Mouse (Mus musculus): ENCODE measurements around the gene Mrtfa.
A peak's percentile ranks its signal among the peaks of the same experiment; 100 is the strongest.

Gene Mrtfa

DNA sequence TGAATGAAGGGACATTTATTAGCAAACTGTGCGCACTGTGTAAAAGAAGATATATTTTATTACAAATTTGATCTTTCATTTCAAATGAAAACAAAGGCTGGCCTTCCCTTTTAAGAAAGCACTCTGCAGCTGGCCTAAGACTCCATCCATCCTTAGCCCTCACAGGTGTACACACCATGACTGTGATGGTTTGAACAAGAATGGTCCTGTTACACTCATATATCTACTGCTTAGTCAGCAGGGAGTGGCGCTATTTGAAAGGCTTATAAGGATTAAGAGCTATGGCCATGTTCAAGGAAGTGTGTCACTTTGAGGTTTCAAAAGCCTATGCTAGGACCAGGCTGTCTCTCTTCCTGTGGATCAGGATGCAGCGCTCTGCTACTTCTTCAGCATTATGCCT is 122.8 kb downstream of the Mrtfa start:
- ATAC-seq (ENCODE audit: low TSS enrichment) = no peak

DNA sequence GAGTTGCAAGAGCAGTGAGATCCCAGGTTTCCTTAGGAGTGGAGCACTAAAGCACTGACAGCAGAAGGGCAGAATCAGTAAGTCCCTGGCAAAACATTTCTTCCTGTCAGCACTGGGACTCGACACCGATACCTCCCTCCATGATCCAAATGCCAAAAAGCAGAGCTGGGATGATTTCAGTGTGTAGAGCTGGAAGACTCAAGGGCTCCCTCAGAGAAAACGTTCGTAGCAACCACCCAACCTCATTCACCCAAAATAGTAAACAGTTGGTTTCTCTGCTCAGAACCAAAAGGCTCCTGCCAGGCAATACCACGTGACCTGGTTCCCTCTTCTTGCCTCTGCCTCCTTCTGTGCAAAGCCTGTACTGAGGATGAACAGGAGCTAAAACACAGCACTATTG is 123.6 kb downstream of the Mrtfa start:
- peak; percentile 59; the same call in 1 of the 2 replicates for ATAC-seq (ENCODE audit: low TSS enrichment)

DNA sequence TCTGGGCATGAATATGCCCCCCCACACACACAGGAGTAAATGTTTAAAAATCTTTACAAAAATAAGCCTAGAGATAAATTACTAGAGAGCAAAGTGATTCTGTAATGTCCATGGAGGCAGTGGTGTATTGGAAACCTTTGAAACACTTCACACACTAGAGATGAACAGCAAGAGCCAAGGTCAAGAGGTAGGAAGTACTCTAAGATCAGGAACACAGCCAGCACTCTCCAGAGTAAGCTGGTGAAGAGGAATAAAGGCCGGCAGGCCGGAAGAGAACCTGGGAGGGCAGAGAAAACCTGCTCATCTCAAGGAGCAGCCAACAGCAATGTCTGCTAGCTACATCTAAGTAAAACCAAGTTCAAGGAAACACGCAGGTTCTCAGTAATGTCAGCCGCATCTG is 125.9 kb downstream of the Mrtfa start:
- ATAC-seq (ENCODE audit: low TSS enrichment) = no peak

DNA sequence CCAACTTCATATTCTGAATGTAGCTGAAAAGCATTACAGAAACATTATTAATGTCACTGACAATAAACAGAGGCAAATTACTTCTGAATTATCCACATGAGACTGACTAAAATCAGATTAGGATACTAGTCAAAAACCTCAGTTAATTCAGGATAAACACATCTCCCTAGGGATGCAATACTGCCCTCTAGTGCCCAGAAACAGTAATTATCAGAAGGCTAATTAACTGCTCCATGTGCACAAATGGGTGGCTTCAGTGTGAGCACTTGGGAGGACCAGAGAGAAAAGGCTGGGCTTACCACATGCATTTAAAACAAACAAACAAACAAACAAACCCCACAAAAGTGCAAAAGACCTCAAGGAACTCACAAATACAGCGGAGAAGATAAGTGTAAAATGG is 126.4 kb downstream of the Mrtfa start:
- ATAC-seq (ENCODE audit: low TSS enrichment) = no peak

DNA sequence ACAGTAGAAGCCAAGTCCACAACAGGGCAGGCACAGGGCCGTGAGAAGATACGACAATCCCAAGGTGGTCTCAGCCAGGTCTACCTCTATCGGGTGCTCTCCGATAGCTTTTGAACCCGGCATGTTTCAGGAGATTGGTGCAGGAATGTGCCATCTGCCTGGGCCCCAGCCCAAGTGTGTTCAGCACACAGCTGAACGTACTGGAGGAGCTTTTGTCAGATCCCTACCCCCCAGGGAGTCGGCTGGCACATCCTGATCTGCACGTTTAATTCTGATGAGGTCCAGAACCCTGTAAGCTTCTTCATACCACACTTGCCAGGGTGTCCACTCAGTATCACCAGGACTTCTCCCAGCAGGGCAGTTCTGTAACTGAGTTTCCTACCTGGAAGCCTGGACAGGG is 127.9 kb downstream of the Mrtfa start:
- ATAC-seq (ENCODE audit: low TSS enrichment) = peak; percentile 28; the same call in 1 of the 2 replicates

DNA sequence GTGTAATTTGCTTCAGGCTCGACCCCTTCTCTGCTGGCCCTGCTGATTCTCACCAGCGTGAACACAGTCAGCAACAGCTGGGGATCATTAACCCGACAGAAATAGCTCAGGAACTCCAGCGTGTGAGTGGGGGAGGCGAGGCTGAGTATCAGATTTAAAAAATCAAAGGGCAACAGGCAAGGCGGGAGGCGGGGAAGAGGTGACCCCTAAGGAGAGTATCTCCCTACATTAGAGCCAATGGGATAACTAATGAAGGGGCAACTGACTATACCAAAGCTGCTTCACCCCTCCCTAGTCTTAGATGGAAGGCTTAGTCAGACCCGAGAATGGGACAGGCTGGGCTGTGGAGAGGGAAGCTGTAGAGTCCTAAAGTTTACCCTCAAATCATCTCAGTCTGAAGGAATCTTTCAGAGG is 128.4 kb downstream of the Mrtfa start:
- no peak for ATAC-seq (ENCODE audit: low TSS enrichment)

DNA sequence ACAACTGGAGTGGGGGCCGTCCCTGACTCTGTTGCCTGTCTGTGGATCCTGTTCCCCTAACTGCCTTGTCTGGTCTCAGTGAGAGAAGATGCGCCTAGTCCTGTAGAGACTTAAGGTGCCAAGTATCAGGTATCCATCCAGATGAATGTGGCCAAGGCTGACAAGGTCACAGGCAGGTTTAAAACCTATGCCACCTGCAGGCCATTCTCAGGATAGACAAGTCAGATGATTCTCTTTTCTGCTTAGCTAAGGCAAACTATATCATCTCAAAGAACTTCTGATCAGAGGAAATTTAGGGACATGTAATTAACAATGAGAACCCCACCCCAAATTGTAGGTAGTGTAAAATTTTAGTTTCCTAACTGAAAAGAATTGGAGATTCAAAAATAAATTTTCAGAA is 129.6 kb downstream of the Mrtfa start:
- ATAC-seq (ENCODE audit: low TSS enrichment) = no peak

DNA sequence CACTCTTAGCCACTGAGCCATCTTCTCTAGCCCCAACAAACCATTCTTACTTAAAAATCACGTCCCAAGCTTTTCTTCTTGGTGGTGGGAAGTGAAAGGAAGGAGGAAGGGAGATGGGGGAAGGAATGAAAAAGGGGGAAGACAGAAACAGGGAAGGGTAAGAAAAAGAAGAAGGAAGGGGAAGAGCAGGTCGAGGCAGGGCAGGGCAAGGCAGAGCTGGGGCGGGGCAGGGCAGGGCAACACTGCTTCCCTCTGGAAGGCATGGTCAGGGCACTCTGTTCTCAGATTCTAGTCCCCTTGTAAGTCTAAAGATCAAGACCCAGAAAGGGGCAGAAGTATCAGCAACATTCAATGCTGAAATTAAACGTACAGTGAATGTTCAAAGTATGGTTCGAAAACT is 132.8 kb downstream of the Mrtfa start:
- ATAC-seq (ENCODE audit: low TSS enrichment) = no peak

DNA sequence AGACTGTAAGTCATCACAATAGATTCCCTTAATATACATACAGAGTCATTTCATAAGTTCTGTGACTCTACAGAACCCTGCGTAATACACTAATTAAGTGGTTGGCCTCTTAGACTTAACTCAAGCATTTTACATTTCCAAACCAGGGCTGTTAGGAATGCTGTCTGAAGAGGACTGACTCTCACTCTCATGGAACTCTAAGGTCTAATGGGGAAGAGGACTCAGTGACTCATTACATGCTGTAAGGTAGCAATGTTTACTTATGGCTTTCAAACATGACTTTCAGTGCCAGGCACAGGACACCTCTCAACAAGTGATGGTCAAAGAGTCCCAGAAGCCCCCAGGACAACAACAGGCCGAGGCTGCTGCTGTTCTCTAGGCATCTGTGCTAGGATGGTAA is 135.1 kb downstream of the Mrtfa start:
- no peak for ATAC-seq (ENCODE audit: low TSS enrichment)

DNA sequence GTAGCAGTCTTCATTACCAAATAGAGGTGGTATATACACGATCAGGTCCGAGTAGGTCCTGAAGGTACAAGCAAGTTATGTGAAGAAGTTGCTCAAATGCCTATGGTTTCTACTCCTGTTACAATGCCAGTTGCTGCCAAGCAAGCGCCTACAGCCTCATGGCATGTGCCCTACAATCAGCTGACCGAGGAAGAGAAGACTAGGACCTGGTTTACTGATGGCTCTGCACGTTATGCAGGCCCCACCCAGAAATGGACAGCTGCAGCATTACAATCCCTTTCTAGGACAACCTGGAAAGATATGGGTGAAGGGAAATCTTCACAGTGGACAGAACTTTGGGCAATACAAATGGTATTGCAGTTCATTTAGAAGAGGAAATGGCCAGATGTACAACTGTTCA is 138.1 kb downstream of the Mrtfa start:
- no peak for ATAC-seq (ENCODE audit: low TSS enrichment)

DNA sequence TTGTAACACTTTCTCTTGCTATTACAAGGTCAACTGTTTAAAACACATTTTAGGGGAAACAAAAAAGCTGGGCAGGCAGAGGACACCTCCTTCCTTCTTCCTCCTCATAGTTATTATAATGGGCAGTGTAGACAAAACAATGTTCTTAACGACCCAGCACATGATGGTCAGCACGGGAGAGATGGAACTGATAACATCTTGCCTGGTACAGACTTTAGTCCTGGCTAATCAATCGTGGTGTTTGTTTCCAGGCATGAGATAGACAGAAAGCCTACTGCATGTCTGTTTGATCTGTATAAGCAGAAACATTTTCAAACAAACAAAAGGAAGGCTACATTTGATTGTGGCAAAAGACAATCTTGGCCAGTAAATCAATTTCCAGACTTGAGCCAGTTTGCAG is 140.1 kb downstream of the Mrtfa start:
- no peak for ATAC-seq (ENCODE audit: low TSS enrichment)

DNA sequence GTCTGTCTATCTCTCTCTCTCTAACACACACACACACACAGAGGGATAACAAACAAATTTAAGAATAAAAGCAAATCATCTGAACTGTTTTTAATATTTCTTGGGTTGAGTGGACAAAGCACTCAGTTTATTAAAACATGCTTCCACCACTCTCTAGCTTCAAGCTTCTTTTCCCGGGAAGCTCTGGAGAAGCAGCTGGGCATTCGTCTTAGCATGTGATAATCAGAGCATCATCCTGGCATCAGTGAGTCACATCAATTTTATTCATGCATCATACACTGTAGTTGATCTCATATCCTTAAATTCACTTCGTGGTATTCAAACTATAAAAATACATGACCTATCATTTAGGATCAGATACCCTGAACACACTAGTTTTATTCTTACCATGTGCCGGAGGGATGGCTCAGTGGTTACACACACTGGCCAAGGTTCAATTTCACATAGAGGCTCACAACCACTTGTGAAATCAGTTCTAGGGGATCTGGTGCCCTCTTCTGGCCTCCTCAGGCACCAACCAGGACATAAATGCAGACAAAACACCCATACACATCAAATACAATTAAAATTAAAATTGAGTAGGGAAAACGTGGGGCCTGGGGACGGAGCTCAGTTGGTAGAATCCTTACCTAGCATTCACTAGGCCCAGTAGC is 141.0 kb downstream of the Mrtfa start:
- ATAC-seq (ENCODE audit: low TSS enrichment) = no peak

DNA sequence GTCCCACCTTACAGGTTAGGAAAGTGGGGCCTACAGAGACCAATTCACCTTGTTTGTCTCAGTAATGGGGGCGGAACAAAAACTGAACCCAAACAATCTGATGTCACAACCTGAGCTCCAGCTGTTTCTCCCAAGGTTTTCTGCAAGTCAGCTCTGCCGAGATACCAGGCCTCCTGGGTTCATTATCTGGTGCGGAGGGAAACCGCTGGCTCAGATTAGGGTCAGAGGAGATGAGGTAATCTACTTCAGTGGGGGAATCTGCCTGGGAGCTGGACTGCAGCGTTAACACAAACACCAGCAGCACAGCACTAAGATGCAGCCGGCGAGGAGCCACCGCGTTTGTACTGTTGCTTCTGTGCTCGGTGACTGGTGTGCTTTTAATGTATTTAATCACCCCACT is 143.1 kb downstream of the Mrtfa start:
- no peak for ATAC-seq (ENCODE audit: low TSS enrichment)

DNA sequence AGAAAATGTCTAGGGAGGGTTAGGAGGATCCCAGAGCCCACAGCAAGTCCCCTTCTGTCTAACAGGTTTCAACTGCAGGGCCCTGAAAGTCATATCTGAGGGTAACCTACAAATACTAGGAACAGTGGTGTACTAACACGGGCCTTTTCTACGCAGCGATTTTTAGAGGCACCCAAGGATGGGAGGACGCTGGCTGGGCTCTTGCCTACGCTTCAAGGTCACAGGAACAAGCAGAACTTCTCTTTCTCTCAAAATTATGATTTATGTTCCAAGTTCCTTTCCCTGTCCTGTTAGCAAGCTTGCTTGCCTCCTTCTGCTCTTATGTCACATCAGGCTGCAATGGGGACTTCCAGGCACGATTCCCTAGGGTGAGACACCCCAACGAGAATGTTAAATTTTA is 144.5 kb downstream of the Mrtfa start:
- no peak for ATAC-seq (ENCODE audit: low TSS enrichment)

DNA sequence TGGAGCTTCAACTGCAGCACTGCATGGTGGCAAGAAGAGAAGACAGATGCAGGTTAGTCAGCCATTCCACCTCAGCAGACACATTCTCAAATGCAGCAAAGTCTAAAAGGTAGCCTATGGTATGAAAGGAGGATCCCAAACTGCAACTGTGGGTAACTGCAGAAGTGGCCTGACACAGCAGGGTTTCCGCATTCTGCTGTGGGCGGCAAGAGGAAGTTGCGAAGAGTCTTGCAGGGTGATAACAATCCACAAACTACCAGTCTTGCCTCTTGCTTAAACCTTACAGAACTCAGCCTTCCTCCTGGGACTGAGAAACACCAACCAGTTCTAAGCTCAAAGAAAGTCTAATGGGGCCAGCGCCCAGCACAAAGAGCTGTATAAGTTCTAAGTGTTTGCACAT is 145.2 kb downstream of the Mrtfa start:
- no peak for ATAC-seq (ENCODE audit: low TSS enrichment)

DNA sequence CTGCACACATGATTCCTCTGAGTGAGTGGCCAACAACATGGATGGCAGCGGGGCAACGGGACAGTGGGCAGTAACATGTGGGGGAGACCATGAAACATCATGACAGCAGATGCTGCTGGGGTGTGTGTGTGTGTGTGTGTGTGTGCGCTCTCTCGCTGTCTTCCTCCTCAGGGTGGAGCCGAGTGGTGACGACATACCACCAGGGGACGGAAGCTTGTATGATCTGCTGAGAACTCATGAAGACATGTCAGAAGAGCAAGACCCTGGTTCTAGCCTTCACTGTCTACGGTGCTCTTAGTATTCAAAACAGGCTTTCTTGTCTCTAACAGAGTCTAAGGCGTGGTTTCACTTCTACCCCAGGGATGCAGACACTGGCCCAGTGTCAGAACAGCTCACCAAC is 146.1 kb downstream of the Mrtfa start:
- ATAC-seq (ENCODE audit: low TSS enrichment) = no peak

DNA sequence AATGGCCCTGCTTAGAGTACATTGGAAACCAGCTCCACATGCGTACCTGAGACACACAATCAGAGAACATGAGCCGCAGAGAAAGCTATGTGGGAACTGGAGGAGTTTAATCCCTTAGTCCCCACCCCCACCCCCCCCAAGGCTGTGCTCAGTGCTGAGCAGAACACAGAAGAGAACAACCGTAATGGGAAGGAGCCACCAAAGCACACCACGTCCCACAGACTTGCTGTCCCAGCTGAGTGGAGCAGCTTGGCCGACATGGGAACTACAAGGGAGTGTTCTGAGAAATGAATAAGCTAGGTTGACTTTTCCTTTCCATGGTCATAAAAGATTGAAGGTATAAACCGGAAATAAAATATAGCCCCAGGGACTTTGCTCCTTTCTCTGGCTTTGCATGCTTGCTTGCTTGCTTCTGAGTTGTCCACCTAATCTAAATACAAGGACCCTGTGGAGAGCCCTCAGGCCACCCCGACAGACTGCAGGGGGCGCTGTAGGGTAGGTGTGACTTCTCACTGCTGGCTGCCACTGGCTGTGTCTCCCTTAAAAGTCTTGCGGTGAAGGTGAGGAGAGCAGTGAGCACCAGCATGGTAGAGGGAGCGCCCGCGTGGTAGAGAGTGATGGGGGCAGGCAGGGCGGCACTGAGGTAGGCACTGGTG is 148.2 kb downstream of the Mrtfa start:
- peak; percentile 69; the same call in 1 of the 2 replicates for ATAC-seq (ENCODE audit: low TSS enrichment)

DNA sequence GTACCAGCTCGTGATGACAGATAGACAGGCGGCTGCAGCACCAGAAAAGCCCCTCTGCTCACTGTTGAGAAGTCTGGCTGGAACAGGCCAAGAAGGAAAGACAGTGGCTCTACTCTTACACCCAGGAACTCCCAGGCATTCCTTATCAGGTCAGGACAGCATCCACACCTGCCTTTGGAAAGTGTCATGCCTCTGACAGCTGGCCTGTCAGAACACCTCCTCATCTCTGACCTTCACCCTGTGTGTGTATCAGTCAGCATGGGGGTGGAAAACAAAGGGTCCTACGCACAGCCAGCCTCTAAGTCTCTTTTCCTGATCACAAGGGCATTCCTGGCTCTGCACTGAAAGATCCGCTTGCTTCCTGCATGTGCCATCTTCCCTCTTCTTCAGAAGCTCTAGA is 148.8 kb downstream of the Mrtfa start:
- ATAC-seq (ENCODE audit: low TSS enrichment) = no peak

DNA sequence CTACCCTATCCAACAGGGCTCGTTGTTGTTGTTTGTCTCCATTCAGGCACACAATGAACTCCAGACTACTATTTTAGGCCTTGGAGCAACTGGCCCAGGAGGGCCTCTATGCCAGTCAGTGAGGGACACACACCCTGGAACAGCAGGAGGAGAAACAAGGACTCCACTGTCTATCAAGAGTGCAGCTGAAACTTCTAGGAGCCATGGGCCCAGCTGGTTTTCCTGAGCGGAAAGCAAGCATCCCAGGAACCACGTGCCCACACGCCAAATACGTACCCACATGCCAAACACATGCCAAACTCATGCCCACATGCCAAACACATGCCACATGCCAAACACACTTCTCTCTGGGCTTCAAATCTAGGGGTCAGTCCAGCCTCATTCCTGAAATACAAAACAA is 152.1 kb downstream of the Mrtfa start:
- no peak for ATAC-seq (ENCODE audit: low TSS enrichment)

DNA sequence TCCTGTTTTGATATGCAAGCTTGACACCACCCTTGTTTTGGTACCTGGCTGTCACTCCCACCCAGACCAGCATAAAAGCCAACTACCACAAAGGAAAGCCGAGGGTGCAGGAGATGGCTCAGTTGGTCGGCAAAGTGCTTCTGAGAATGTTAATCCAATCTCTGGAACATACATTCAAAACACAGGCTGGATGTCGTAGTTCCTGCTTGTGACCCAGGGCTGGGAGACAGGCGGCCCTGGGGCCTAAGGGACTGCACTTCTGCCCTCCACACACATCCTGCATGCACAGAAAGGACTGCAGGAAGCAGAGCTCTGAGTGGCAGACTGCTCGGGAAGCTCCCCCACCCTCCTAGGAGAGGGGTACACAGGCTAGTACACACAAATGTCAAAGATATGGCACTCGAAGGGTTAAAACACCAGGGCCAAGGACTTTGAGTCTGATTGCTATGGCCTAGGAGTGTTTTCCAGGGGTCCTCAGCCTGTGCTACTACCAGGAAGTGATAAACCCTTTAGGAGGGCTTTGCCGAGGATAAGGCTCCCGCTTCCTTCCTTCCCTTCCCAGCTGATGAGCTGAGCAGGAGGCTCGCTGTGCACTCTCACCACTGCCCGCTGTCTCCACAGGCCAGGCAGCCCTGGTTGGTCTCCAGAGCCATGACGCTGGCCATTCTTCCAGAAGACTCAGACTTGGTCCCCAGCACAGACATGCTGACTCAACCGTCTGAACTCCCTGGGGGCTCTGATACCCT is 155.0 kb downstream of the Mrtfa start:
- no peak for ATAC-seq (ENCODE audit: low TSS enrichment)

DNA sequence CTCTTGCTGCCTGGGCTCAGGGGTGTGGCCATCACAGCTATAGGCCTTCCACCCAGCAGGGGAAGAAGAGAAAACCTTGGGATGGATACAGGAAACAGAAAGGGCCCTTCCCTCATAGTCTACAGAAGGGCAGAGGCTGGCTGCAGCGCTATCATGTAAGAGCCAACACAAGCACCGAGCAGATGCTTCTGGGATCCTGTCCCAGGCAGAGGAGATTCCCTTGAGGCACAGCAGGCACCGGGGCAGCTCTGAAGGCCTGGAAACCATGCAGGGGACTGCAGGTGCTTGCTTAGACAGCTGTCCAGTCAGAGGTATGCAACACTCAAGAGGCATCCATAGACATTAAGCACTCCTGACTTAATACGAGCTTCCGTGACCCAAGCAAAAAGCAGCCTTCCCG is 156.4 kb downstream of the Mrtfa start:
- no peak for ATAC-seq (ENCODE audit: low TSS enrichment)

DNA sequence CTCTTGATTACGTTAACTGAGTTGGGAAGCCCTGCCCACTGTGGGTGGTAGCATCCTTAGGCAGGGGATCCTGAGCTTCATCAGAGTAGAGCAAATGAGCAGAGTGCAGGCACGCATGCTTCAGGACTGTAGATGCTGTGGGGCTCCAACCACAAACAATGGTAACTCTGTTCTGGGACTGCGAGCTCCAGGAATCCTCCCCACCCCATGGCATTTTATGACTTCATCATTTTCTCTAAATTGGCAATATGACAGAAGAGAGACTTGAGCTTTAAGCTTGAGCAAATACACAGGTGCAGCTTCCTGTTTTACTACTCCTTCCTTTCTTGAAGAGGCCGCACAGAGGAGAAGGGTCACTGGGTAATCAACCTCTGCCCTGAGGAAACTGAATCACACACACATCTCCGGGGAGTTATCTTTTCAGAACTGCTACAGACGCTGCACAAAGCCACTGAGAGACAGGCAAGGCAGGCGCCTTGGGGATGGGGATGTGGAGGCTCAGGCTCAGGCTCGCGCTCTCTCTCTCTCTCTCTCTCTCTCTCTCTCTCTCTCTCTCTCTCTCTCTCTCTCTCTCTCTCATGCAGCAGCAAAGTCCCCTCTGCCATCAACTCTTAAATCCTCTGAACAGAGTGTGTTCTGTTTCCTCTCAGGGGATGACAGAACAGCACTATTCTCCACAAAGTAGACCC is 157.5 kb downstream of the Mrtfa start:
- ATAC-seq (ENCODE audit: low TSS enrichment) = no peak

DNA sequence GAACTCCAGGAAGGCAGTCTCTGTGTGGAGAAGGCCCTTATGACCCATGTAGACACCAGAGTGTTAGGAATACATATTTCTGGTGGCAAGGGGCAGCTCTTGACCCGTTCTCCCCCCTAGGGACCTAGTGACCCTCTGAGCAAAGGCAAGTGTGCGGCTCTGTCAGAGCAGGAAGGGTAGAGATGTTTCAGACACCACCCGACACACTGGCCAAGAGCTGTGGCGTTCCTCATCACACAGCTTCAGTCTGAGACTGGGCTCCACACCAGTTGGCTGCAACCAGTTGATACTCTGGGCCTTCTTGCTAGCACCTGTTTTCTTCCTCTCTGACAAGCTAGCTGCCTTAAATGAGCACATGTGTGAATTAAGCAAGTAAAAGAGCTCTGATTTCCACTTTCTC is 158.9 kb downstream of the Mrtfa start:
- ATAC-seq (ENCODE audit: low TSS enrichment) = no peak
